Mouse (Mus musculus): ENCODE results near the gene Chmp6.

DNA sequence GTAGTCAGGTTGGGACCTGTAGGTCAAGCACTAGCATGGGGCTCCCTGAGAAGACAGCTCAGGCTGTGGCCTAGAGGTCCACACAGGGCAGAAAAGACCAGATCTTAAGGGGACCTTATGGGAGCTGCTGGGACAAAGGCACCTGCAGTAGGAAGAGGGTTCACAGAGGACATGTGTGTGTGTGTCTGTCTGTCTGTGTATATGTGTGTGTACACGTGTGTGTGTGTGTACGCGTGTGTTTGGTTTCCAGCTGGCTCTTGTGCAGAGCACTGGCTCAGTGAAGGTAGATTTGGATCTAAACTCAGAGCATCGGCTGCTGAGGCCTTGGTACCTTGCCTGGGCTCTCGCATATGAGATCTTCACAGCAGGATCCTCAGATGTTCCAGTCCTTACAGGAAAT lies 7.4 kb downstream of the Chmp6 start:
- TF ChIP-seq MYOG (IDR thresholded peaks at IDR 0.05; ENCODE audit: control insufficient read depth in 1 of 3, insufficient read depth in 1 of 3, insufficient read length in 2 of 3, low read depth in 2 of 3) (no peak), POLR2A (IDR thresholded peaks at IDR 0.05; ENCODE audit: insufficient read length, low read depth) (no peak), MAX (IDR thresholded peaks at IDR 0.05; ENCODE audit: low read depth) (no peak), USF1 (IDR thresholded peaks at IDR 0.05; ENCODE audit: low read depth) (no peak), E2F4 (IDR thresholded peaks at IDR 0.05; ENCODE audit: insufficient read depth) (no peak), TCF12 (IDR thresholded peaks at IDR 0.05; ENCODE audit: insufficient read depth, poor library complexity, severe bottlenecking) (no peak), SRF (IDR thresholded peaks at IDR 0.05; ENCODE audit: control insufficient read depth, insufficient read length, low read depth) (no peak), MYOD1 (IDR thresholded peaks at IDR 0.05; ENCODE audit: control insufficient read depth in 1 of 3, insufficient read length in 2 of 3, low read depth in 2 of 3) (no peak)
